Mouse (Mus musculus) right cerebral cortex, postnatal 36 days (tissue): ENCODE measurements around the gene Gas7.
A peak's percentile ranks its signal among the peaks of the same experiment; 100 is the strongest.

Experiments used
- DNase-seq, 2 experiments: peaks; one replicate each; pipeline ENCODE4 v3.0.0; 2022; ENCODE audit warnings: low spot score in 2 of 2, mixed read lengths in 1 of 2

The Gas7 gene

GRCm38 (mm10) chr11:67616557-67617239 lies 161.5 kb downstream of the Gas7 start:
- peak; percentile 54 to 64 for DNase-seq

- DNase-seq = no peak
These were observed 167.1 kb downstream of the Gas7 start for GRCm38 (mm10) chr11:67622340-67622739.

GRCm38 (mm10) chr11:67627179-67627578 lies 171.9 kb downstream of the Gas7 start:
- no peak for DNase-seq

GRCm38 (mm10) chr11:67628522-67628921 lies 173.3 kb downstream of the Gas7 start:
- no peak for DNase-seq

- DNase-seq = no peak
These were observed 177.7 kb downstream of the Gas7 start for GRCm38 (mm10) chr11:67632906-67633305.

GRCm38 (mm10) chr11:67633620-67634229 lies 178.5 kb downstream of the Gas7 start:
- no peak for DNase-seq

- no peak for DNase-seq
These were observed 181.0 kb downstream of the Gas7 start for GRCm38 (mm10) chr11:67636201-67636600.

- no peak for DNase-seq
These were observed 181.8 kb downstream of the Gas7 start for GRCm38 (mm10) chr11:67636905-67637586.

GRCm38 (mm10) chr11:67638401-67638800 lies 183.2 kb downstream of the Gas7 start:
- no peak for DNase-seq

GRCm38 (mm10) chr11:67640299-67640698 lies 185.1 kb downstream of the Gas7 start:
- DNase-seq = no peak

GRCm38 (mm10) chr11:67642421-67642820 lies 187.2 kb downstream of the Gas7 start:
- DNase-seq = no peak

GRCm38 (mm10) chr11:67642835-67643234 lies 187.6 kb downstream of the Gas7 start:
- DNase-seq = no peak

- DNase-seq = no peak
These were observed 188.2 kb downstream of the Gas7 start for GRCm38 (mm10) chr11:67643465-67643864.

- no peak for DNase-seq
These were observed 189.5 kb downstream of the Gas7 start for GRCm38 (mm10) chr11:67644632-67645149.

- DNase-seq = no peak
These were observed 192.5 kb downstream of the Gas7 start for GRCm38 (mm10) chr11:67647745-67648144.

- DNase-seq = peak; percentile 72 to 81
These were observed 193.6 kb downstream of the Gas7 start for GRCm38 (mm10) chr11:67648651-67649407.

- no peak for DNase-seq
These were observed 194.9 kb downstream of the Gas7 start for GRCm38 (mm10) chr11:67649971-67650707.

GRCm38 (mm10) chr11:67651731-67652130 lies 196.5 kb downstream of the Gas7 start:
- no peak for DNase-seq

GRCm38 (mm10) chr11:67652194-67652892 lies 197.1 kb downstream of the Gas7 start:
- DNase-seq = no peak

GRCm38 (mm10) chr11:67652893-67653255 lies 197.6 kb downstream of the Gas7 start:
- DNase-seq = no peak
